Mouse (Mus musculus) embryonic facial prominence, embryonic 11.5 days (tissue): ENCODE results near the gene H2afv. TPM values are rescaled to one million over a fixed set of nuclear protein-coding genes. Genes with fewer than 3 reads are reported as not detected.

Experiments used
- ATAC-seq: fragments of 200-750 bp; cut with Nextera tagmentation; replicated peaks from 2 replicates; pipeline ENCODE4 v1.8.0; 2017; ENCODE audit warnings: low read depth; ENCODE audit not compliant: insufficient number of reproducible peaks, low FRiP score, low TSS enrichment
- DNase-seq: peaks from one replicate; pipeline ENCODE4 v3.0.0-alpha.2; 2015; ENCODE audit warnings: low spot score
- H3K27ac ChIP-seq: fragments of 300-500 bp; sonication (generic); replicated peaks from 2 replicates; pipeline ENCODE4 v1.5.1; 2014; ENCODE audit warnings: mild to moderate bottlenecking, low read depth, low read length, control low read depth
- H3K27me3 ChIP-seq: fragments of 300-500 bp; sonication (generic); 2 replicates; pipeline ENCODE4 v1.6.1; 2014; ENCODE audit warnings: mild to moderate bottlenecking, low read length, moderate library complexity, mixed read lengths; ENCODE audit not compliant: control insufficient read depth, insufficient read depth
- H3K36me3 ChIP-seq: fragments of 300-500 bp; sonication (generic); replicated peaks from 2 replicates; pipeline ENCODE4 v1.6.1; 2014; ENCODE audit warnings: low read depth, mild to moderate bottlenecking, low read length, moderate library complexity, mixed read lengths; ENCODE audit not compliant: control insufficient read depth, insufficient read depth
- H3K4me1 ChIP-seq: fragments of 300-500 bp; sonication (generic); 2 replicates; pipeline ENCODE4 v1.6.1; 2014; ENCODE audit warnings: low read length, mixed read lengths; ENCODE audit not compliant: control insufficient read depth, insufficient read depth
- H3K4me2 ChIP-seq: fragments of 300-500 bp; sonication (generic); 2 replicates; pipeline ENCODE4 v1.6.1; 2014; ENCODE audit warnings: low read depth, mild to moderate bottlenecking, control low read depth, low read length, moderate library complexity
- H3K4me3 ChIP-seq: fragments of 300-500 bp; sonication (generic); 2 replicates; pipeline ENCODE4 v1.5.1; 2014; ENCODE audit warnings: low read depth, low read length, control low read depth
- H3K9ac ChIP-seq: fragments of 300-500 bp; sonication (generic); replicated peaks from 2 replicates; pipeline ENCODE4 v1.6.1; 2014; ENCODE audit warnings: mild to moderate bottlenecking, control low read depth, low read length
- H3K9me3 ChIP-seq: fragments of 300-500 bp; sonication (generic); replicated peaks from 2 replicates; pipeline ENCODE4 v1.6.1; 2016; ENCODE audit warnings: mild to moderate bottlenecking, low read length, inconsistent platforms, mixed read lengths; ENCODE audit not compliant: control insufficient read depth
- WGBS: fragments of 180-500 bp; shearing (Covaris S2); extraction: QIAGEN DNeasy Blood & Tissue Kit; methylation state at CpG from one replicate; pipeline ENCODE4 v1.1.7; 2014; 5-methylcytosine and 5-hydroxymethylcytosine counted together
- polyA plus RNA-seq: library from polyadenylated mRNA; unstranded; fragments of >200 nt; fragmentation: Nextera tagmentation; extraction: Ambion mirVana; gene quantifications from 2 replicates; pipeline ENCODE4 v1.2.1, GENCODE M21; 2014

The H2afv gene
- polyA plus RNA-seq, 1 experiment from 2014 or later, result 853 TPM

DNA sequence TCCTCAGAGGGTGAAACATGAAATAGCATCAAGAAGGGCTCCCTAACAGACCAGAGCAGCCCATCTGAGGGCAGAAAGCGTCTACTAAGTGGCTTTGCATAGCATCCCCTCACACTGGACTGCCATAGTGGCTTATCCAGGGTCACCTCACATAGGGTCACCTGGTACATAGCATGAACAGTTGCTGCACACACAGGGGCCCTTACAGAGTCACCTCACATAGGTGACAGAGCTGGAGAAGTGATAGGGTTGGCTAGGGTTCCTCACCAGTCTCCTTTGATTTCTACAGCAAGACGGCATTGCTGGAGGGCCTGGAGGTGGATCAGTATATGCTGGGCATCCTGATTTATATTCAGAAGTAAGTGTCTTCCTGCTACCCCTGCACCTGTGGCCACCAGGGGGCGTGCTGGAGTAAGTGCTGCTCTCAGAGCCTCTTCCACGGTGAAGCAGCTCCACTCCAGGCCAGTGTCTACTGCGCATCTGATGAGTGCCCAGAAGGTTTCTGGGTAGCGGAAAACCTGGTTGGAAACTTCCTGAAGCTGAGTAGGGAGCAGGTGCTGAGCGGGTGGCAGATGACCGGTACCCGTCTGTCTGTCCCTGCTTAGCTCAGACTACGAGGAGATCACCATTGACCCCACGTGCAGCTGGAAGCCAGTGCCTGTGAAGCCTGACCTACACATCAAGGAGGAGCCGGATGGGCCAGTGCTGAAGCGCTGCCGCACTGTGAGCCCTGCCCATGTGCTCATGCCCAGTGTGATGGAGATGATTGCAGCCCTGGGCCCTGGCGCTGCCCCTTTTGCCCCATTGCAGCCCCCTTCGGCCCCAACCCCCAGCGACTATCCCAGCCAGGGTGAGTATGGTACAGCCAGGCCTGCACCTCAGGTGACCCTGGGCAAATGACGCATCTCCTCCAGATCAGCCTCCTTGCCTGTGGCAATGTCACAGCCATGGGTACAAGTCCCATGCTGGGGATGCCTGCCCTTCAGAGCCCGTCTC is 41.4 kb downstream of the H2afv start:
- 89% methylated on average over 19 of the region's 19 CpGs for WGBS
- ATAC-seq, result no peak
- Histone ChIP-seq H3K9me3 (no peaks in the 10 kb centered on the region), H3K4me1 (peaks cover 8% of the 10 kb centered on the region; the same call in 1 of the 2 replicates), H3K27ac (no peak overlapping the region), H3K4me3 (no peak overlapping the region), H3K9ac (no peak overlapping the region), H3K27me3 (no peaks in the 10 kb centered on the region), H3K36me3 (peaks cover 37% of the 10 kb centered on the region), H3K4me2 (no peak overlapping the region)
- peak; percentile 53 for DNase-seq

DNA sequence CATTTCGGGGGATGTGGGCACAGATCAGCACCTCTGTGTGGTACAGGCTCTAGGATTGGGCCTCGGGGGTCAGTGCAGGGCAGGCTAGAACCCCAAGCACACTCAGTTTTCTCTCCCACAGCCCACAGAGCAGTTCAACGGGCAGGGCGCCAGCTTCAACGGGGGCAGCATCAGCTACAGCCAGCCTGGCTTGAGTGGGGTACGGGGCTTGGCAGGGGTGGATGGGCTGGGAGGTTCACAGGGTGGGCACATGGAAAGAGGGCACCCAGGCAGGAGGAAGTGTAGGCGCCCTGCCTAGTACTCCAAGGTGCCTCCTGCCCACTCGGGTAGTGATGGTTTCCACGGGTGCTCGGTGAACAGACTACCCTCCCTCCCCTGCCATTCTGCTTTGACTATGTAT is 46.1 kb downstream of the H2afv start:
- no peak for ATAC-seq
- Histone ChIP-seq H3K4me1 (no peaks in the 10 kb centered on the region), H3K4me2 (no peak overlapping the region), H3K9me3 (no peaks in the 10 kb centered on the region), H3K27me3 (no peaks in the 10 kb centered on the region), H3K4me3 (no peak overlapping the region), H3K27ac (no peak overlapping the region), H3K9ac (no peak overlapping the region), H3K36me3 (peaks cover 21% of the 10 kb centered on the region)
- 97% methylated on average over 10 of the region's 10 CpGs for WGBS
- DNase-seq, result no peak

DNA sequence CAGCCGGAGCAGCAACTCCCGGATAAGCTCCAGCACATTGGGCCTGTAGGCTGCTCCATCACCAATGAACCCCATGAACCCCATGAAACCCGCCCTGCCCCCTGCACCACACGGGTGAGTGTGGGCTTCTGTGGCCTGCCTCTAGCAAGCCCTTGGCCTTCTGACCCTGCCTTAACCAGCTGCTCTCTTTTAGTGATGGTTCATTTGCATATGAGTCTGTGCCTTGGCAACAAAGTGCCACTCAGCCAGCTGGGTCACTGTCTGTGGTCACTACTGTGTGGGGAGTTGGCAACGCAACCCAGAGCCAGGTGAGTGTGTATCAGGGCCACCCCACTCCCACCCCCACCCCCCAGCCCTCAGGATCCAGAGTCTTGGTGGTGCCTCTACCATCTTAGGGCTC is 48.7 kb downstream of the H2afv start:
- Histone ChIP-seq H3K4me1 (no peaks in the 10 kb centered on the region), H3K9me3 (no peaks in the 10 kb centered on the region), H3K36me3 (peaks cover 13% of the 10 kb centered on the region), H3K27ac (no peak overlapping the region), H3K4me3 (no peak overlapping the region), H3K4me2 (no peak overlapping the region), H3K27me3 (no peaks in the 10 kb centered on the region), H3K9ac (no peak overlapping the region)
- DNase-seq (no peak), ATAC-seq (no peak)
- 80% methylated on average over 5 of the region's 5 CpGs for WGBS

DNA sequence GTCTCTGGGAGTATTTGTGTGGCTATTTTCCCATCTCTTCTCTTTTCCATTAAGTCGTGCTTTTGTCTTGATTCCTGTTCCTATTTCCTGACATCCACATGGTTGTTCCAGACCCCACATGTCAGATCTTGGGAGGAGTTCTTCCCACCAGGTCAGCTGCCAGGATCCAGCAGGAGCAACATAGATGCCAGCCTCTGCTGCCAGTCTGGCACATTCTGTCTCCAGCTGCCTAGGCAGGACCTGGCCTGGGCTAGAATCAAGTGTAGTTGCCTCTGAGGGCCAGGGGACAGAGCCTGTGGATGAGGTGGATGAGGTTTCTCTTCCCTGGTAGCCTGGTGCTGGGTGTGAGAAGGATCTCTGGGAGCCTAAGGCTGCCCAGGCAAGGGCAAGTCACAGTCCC is 50.4 kb downstream of the H2afv start:
- no peak overlapping the region for H3K9ac ChIP-seq
- H3K36me3 ChIP-seq, result peaks cover 7% of the 10 kb centered on the region
- WGBS, result 58% methylated on average over 1 of the region's 1 CpGs
- no peak overlapping the region for H3K27ac ChIP-seq
- no peak overlapping the region for H3K4me3 ChIP-seq
- H3K9me3 ChIP-seq, result no peaks in the 10 kb centered on the region
- no peaks in the 10 kb centered on the region for H3K4me1 ChIP-seq
- no peaks in the 10 kb centered on the region for H3K27me3 ChIP-seq
- no peak for DNase-seq
- no peak overlapping the region for H3K4me2 ChIP-seq
- ATAC-seq, result no peak

DNA sequence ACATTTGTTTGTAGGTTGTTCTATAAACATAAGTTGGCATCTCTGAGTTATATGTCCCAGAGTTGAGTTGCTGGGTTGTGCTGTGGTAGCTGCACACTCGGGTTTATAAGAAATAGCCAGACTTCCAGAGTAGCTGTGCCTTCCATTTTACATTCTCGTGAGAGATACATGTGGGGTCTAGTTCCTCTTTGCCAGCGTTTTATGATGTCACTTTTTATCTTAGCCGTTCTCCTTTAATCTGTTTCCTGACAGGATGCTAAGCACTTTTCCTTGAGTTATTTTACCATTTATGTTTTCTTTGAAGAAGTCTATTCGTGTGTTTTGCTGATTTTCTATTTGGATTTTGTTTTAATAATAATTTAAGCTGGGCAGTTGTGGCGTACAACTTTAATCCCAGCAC is 51.4 kb downstream of the H2afv start:
- Histone ChIP-seq H3K4me1 (no peaks in the 10 kb centered on the region), H3K9me3 (no peaks in the 10 kb centered on the region), H3K4me2 (no peak overlapping the region), H3K4me3 (no peak overlapping the region), H3K27ac (no peak overlapping the region), H3K27me3 (no peaks in the 10 kb centered on the region), H3K36me3 (peaks cover 4% of the 10 kb centered on the region), H3K9ac (no peak overlapping the region)
- no peak for DNase-seq
- no peak for ATAC-seq
- WGBS, result 87% methylated on average over 6 of the region's 6 CpGs

DNA sequence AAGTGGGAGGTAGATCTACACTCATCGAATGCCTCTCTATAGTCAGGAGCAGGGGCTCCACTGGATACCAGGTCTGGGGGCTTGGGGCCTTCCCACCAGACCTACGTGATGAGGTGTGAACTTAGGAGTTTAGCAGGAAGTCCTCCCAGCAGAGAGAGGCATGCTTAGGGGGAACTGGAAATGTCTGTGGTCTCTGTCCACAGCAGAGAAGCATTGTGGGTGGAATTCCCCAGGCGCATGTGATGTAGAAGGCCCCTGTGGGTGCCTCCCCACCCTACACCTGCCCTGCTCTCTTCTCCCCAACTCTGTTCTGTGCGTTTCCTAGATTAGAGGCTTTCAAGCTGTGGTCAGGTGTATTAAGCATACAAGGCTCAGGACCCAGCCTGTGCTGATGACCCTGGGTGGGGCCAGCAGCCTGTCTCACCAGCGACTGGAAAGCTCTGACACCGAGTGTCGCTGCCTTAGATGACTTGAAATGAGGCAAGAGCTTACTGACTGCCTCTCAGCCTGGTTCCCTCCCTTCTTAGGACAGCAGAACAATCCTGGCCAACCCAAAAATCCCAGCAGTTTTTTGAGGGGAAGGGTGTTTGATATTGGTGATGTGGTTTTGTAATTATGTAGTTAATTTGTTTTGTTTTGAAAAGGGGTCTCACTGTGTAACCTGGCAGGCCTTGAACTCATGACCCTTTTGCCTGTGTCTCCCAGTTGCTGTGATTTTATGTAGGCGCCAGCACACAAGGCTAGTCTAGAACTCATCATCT is 52.5 kb downstream of the H2afv start:
- H3K9ac ChIP-seq, result no peak overlapping the region
- H3K9me3 ChIP-seq, result no peaks in the 10 kb centered on the region
- DNase-seq, result no peak
- no peak overlapping the region for H3K4me2 ChIP-seq
- WGBS, result 90% methylated on average over 8 of the region's 8 CpGs
- no peaks in the 10 kb centered on the region for H3K27me3 ChIP-seq
- H3K36me3 ChIP-seq, result no peaks in the 10 kb centered on the region; the same call in none of the 2 replicates
- H3K27ac ChIP-seq, result no peak overlapping the region
- H3K4me3 ChIP-seq, result no peak overlapping the region
- H3K4me1 ChIP-seq, result no peaks in the 10 kb centered on the region
- no peak for ATAC-seq

DNA sequence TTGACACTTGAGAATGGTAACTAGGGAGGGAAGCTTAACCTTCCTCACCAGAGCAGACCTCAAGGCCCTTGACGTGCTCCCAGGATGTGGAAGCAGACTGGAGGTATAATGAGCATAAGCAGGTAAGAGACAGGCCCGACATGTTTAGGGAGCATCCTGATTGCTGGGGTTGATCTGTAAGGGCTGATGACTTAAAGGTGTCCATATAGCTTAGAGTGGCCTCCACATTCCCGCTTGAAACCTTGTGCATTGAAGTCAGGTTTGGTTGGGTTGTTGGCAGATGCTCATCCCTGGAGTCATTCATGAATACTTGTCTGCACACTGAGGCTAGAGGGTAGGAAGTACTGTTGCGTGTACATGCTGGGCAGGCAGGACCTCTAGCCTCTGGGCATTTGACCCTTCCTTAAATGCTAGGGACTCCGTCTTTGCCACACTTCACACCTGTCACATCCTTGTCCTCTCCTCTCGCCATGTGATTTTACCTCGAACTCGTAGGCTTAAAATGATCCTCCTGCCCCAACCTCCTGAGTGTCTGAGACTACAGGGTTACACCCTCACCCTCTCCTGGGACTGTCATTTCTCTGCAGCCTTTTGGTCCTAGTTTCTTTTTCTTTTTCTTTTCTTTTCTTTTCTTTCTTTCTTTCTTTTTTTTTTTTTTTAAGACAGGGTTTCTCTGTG is 53.7 kb downstream of the H2afv start:
- Histone ChIP-seq H3K4me2 (peak overlapping the region; percentile 85), H3K36me3 (no peaks in the 10 kb centered on the region; the same call in none of the 2 replicates), H3K27ac (no peak overlapping the region), H3K4me3 (peak overlapping the region; percentile 89; the same call in 1 of the 2 replicates), H3K27me3 (no peaks in the 10 kb centered on the region), H3K9ac (peak overlapping the region; percentile 0; the same call in 1 of the 2 replicates), H3K9me3 (no peaks in the 10 kb centered on the region), H3K4me1 (no peaks in the 10 kb centered on the region)
- DNase-seq (no peak), ATAC-seq (no peak)
- WGBS, result 81% methylated on average over 8 of the region's 8 CpGs
